Mouse (Mus musculus) heart, adult 18-20 months (tissue): ENCODE results near the gene Alb. TPM values are rescaled to one million over a fixed set of nuclear protein-coding genes. Genes with fewer than 3 reads are reported as not detected.

Experiments
- DNase-seq, 2 experiments: peaks; one replicate each; pipeline ENCODE4 v3.0.0; 2021 to 2022; ENCODE audit warnings: mixed read lengths in 1 of 2
- long read RNA-seq, 2 experiments: library from polyadenylated mRNA; stranded (forward); transcript quantifications; one replicate each; pipeline ENCODE4 v2.0.0; 2021
- total RNA-seq, 2 experiments: library from RNA; stranded (reverse); gene quantifications; 2 replicates each; pipeline ENCODE4 v1.2.3; 2021

Gene Alb
- not detected for total RNA-seq
- long read RNA-seq, experiment 1 = 0 reads
- long read RNA-seq, experiment 2 = 0 reads

GRCm38 (mm10) chr5:90460619-90461018, at the start of gene Alb:
TSS of gene Alb (plus strand) at chr5:90460897.
- DNase-seq = no peak

- no peak for DNase-seq
These were observed 46.4 kb upstream of the Alb start for GRCm38 (mm10) chr5:90414142-90414924.

GRCm38 (mm10) chr5:90414925-90415295, 45.8 kb upstream of the Alb start:
- no peak for DNase-seq

GRCm38 (mm10) chr5:90424625-90425024, 36.1 kb upstream of the Alb start:
- DNase-seq = no peak

GRCm38 (mm10) chr5:90425191-90425590, 35.5 kb upstream of the Alb start:
- no peak for DNase-seq

GRCm38 (mm10) chr5:90431053-90431452, 29.6 kb upstream of the Alb start:
- no peak for DNase-seq

GRCm38 (mm10) chr5:90439157-90439556, 21.5 kb upstream of the Alb start:
- DNase-seq = no peak

GRCm38 (mm10) chr5:90447577-90447976, 13.1 kb upstream of the Alb start:
- DNase-seq = no peak

- no peak for DNase-seq
These were observed 10.7 kb upstream of the Alb start for GRCm38 (mm10) chr5:90449961-90450360.

GRCm38 (mm10) chr5:90452711-90453110, 8.0 kb upstream of the Alb start:
- DNase-seq = no peak

- no peak for DNase-seq
These were observed 3.5 kb upstream of the Alb start for GRCm38 (mm10) chr5:90457241-90457640.

GRCm38 (mm10) chr5:90458727-90459126, 2.0 kb upstream of the Alb start:
- no peak for DNase-seq

- no peak for DNase-seq
These were observed 6.1 kb downstream of the Alb start for GRCm38 (mm10) chr5:90466806-90467205.

GRCm38 (mm10) chr5:90467245-90467644, 6.5 kb downstream of the Alb start:
- DNase-seq = no peak

GRCm38 (mm10) chr5:90470836-90471235, 10.1 kb downstream of the Alb start:
- DNase-seq = no peak

GRCm38 (mm10) chr5:90473902-90474301, 13.2 kb downstream of the Alb start:
- no peak for DNase-seq

GRCm38 (mm10) chr5:90474369-90474768, 13.7 kb downstream of the Alb start:
- DNase-seq = no peak

- DNase-seq = no peak
These were observed 16.0 kb downstream of the Alb start for GRCm38 (mm10) chr5:90476741-90477140.

- DNase-seq = no peak
These were observed 16.8 kb downstream of the Alb start for GRCm38 (mm10) chr5:90477308-90478140.

GRCm38 (mm10) chr5:90478886-90479285, 18.2 kb downstream of the Alb start:
- no peak for DNase-seq

- no peak for DNase-seq
These were observed 24.9 kb downstream of the Alb start for GRCm38 (mm10) chr5:90485597-90485996.

GRCm38 (mm10) chr5:90488323-90488722, 27.6 kb downstream of the Alb start:
- no peak for DNase-seq

GRCm38 (mm10) chr5:90490518-90490917, 29.8 kb downstream of the Alb start, which contains the start of gene Afp:
TSS of gene Afp (plus strand) at chr5:90490737.
- DNase-seq = no peak
